Mouse (Mus musculus) left cerebral cortex, adult 2 months (tissue): ENCODE measurements around the gene Il9. TPM values are rescaled to one million over a fixed set of nuclear protein-coding genes. Genes with fewer than 3 reads are reported as not detected.

ENCODE experiments used
- DNase-seq, 2 experiments: peaks; one replicate each; pipeline ENCODE4 v3.0.0; 2021 to 2022; ENCODE audit warnings: low spot score in 2 of 2, mixed read lengths in 1 of 2; ENCODE audit errors: extremely low spot score in 1 of 2
- H3K27ac ChIP-seq: fragments of 200-600 bp; 2 replicates; pipeline ENCODE4 v1.8.1; 2022
- H3K4me3 ChIP-seq: fragments of 200-600 bp; 2 replicates; pipeline ENCODE4 v1.8.1; 2022
- CTCF ChIP-seq: fragments of 200-600 bp; IDR thresholded peaks from 2 replicates; pipeline ENCODE4 v1.8.1; 2022; ENCODE audit warnings: antibody characterized with exemption, mild to moderate bottlenecking, moderate library complexity
- intact Hi-C: fragments of 180-260 bp; cut with DNase I; formaldehyde crosslinking; loops from one replicate; pipeline ENCODE4 v1.15.1; 2025
- total RNA-seq, 2 experiments: library from RNA; stranded (reverse); gene quantifications; 2 replicates each; pipeline ENCODE4 v1.2.3; 2021

Il9 gene
- total RNA-seq, 2 experiments from 2014 or later = not detected

DNA sequence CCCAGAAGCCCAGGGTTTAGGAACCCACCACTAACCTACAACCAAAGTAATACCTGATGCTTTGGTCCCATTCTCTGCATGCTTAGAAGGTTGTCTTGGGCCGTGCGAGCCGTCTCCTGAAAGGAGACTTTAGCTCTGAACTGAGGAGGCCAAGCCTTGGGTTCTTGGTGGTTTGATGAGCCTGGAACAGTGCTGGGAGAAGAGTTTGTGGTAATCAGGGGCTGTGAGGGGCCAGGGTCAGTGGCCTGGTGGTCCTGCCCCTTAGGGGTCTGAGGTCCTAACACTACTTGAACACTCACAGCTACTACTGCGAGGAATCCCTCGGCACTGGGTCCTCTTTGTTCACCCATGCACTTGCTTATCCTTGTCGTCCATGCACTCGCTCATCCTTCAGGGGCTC lies 14.3 kb downstream of the Il9 start:
- Histone ChIP-seq H3K4me3 (no peak overlapping the region), H3K27ac (no peak overlapping the region)
- no peak for TF ChIP-seq CTCF
- no peak for DNase-seq
- intact Hi-C loops = no loop called here

DNA sequence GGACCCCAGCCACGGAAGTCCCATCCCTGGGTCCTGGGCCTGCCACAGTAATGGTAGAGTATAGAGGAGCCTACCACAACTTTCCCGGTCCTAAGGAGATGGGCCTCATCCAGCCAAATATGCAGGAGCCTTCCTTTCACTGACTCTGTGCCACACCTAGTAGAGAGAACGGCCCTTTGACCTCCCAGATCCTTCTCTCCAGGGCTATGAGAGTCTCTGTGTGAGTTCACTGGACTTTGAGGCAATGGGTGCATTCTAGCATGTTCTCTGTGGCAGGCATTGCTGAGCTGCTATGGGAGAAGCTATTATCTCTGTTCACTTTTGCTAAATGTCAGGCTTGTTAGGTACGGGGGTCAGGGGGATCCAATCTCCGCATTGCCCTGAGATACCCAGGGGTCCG lies 18.3 kb downstream of the Il9 start:
- DNase-seq = no peak
- no peak for TF ChIP-seq CTCF
- H3K4me3 ChIP-seq = no peak overlapping the region
- no peak overlapping the region for H3K27ac ChIP-seq
- intact Hi-C loops = no loop called here

DNA sequence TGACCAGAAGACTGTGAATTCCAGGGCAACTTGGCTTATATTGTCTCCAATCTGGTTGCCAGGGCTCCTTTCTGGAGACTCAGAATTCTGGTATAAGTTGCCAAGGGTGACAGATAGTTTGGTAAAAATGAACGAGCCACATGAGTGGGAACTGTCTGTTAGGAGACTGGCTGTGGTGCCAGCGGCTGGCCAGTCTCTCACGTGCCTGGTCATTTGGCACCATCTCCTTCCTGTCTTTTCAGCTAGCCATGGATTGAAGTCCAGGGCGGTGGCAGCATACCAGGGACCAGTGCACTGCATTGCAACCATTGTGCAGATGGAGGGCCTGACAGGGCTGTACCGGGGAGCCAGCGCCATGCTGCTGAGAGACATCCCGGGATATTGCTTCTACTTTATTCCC lies 18.8 kb downstream of the Il9 start:
- Histone ChIP-seq H3K4me3 (no peak overlapping the region), H3K27ac (no peak overlapping the region)
- no peak for TF ChIP-seq CTCF
- DNase-seq = no peak
- intact Hi-C loops = no loop called here

DNA sequence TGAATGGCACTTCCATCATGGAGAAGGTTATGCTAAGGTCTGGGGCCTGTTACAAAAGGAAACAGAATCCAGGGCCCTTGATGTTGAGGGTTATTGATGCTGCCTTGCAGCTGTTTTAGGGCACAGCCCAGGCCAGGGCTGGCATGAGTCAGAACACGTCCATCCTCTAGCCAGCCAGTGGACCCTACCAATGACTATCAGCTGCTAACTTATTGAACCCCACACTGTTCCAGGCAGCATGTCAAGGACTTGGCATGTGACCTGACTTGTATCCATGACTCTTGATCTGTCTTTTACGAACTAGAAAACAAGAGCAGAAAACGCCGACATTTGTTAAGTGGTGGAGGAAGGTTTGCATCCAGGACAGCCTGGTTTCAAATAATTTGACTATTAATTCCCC lies 19.3 kb downstream of the Il9 start:
- H3K27ac ChIP-seq = no peak overlapping the region
- no peak for TF ChIP-seq CTCF
- no peak for DNase-seq
- intact Hi-C loops = no loop called here
- H3K4me3 ChIP-seq = no peak overlapping the region

DNA sequence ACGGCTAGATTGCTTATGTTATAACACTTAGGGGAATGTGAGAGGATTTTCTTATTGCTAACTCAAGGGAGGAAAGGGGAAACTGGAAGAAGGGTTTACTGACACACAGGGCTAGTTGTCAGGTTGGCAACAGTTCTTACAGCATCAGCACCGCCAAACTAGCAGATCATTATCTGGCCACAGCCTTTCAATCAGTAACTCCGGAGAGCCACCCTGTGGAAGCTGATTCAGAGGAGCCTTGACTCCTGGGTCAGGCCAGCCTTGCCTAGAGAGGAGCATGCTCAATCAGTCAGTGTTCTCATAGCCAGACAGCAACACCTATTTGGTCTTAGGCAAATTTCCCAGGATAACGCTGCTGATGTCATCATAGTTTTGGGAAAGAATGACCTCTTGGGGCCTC lies 20.6 kb downstream of the Il9 start:
- no peak for DNase-seq
- intact Hi-C loops = no loop called here
- H3K4me3 ChIP-seq = no peak overlapping the region
- no peak for TF ChIP-seq CTCF
- no peak overlapping the region for H3K27ac ChIP-seq

DNA sequence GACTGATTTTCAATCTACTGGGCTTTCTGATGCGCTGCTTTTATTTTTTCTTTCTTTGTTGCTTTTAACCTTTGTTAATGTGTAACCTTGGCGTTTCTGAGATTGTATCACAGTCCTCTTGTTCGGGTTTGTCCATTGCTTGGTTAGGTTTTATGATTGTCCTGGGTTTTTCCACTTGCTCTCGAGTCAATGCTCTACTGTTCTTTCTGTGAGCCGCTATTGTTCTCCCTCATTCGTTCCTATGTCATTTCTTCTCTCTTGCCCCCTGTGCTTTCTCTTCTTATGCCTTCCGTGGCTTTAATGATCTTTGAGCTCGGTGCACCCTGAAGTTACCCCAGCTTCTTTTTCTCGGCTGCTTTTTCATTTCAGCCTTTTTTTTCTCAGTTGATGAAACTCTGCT lies 24.0 kb downstream of the Il9 start:
- no peak for DNase-seq
- no peak overlapping the region for H3K4me3 ChIP-seq
- TF ChIP-seq CTCF = no peak
- H3K27ac ChIP-seq = no peak overlapping the region
- intact Hi-C loops = no loop called here

DNA sequence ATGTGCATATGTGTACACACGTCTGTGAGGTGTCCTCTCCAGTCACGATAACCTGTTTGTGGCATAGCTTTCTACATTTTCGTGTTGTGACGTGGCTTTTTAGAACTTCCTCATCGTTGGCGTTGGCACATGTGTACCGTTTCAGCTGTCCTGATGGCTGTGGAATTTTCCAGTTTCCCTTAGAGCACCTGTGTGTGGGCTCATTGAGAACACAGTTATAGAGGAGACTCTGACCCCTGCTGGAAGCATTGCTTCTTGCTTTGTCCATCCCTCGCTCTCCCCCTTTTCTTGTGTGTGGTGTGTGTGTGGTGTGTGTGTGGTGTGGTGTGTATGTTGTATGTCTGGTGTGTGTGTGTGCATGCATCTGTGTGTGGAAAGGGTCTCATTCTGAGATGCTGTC lies 32.0 kb downstream of the Il9 start:
- no peak overlapping the region for H3K27ac ChIP-seq
- TF ChIP-seq CTCF = no peak; the same call in none of the 2 replicates
- intact Hi-C loops = no loop called here
- no peak overlapping the region for H3K4me3 ChIP-seq
- DNase-seq = no peak

DNA sequence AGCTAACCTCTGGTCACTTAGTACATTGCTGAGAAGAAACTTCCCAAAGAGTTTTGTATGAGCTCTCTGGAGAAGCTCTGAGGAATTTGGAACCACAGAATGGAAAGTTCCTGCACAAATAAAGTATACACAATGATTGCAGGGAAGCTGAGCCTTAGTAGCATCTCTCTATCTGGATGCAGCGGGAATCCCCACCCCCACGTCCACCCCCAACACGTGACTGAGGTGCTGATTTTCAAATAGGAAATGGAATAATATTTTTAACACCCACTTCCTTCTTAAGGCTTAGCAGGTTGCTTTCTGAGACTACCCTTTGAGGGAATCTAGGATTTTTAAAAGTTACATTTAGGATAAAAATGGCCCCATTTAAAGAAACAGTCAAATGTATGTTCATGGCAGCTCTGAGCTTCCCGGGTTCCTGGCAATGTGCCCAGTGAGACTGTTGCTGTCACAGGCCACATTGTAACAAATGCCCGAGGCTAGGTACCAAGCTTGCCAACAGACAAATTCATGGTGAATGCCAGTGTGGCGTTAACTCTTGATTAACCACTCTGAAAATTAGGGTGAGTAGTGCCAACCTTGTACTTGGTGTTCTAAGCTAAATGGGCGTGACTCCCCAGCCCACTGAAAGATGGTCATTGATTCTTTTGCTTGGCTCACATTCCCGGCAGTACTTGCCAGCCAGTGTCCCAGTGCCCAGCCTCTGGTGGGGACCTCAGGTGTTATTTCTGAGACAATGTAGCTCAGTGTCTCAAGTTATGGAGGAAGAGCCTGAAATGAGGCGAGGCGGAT lies 32.6 kb downstream of the Il9 start:
- TF ChIP-seq CTCF = no peak
- intact Hi-C loops = no loop called here
- Histone ChIP-seq H3K27ac (no peak overlapping the region), H3K4me3 (no peak overlapping the region)
- DNase-seq = no peak

DNA sequence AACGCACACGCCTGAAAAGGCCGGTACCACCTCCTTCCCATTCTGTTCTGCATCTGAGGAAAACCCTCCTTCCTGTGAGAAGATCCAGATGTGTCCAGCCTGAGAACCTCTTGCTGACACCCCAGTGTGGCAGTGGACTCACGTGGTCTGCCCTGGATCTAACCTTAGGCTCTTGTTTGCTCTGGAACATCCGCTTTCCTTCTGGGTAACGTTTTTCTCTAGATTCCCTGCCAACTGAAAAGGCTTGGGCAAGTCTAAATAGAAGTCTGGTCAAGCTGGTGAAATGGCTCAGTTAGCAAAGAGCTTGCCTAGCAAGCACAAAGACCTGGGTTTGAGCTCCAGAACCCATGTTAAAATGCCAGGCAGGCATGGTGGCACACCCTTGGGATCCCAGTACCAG lies 37.0 kb downstream of the Il9 start:
- no peak overlapping the region for H3K27ac ChIP-seq
- TF ChIP-seq CTCF = no peak
- intact Hi-C loops = no loop called here
- no peak for DNase-seq
- no peak overlapping the region for H3K4me3 ChIP-seq

DNA sequence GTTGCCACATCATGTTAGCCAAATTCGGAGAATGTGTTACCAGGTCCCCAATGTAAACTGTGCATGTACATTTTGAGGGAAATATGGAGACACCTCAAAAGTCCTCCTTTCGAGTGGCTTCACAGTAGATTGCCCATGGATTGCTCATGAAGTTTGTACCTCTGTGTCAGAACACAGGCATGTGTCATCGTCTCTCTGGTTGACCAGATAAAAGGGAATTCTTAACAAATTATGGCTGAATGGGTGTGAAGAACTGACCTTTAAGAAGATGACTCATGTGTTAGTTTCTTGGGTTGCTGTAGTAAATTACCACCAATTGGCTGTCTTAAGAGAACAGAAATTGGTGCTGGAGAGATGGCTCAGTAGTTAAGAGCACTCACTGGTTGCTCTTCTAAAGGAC lies 37.9 kb downstream of the Il9 start:
- intact Hi-C loops = no loop called here
- no peak overlapping the region for H3K4me3 ChIP-seq
- H3K27ac ChIP-seq = no peak overlapping the region
- DNase-seq = no peak
- no peak for TF ChIP-seq CTCF

DNA sequence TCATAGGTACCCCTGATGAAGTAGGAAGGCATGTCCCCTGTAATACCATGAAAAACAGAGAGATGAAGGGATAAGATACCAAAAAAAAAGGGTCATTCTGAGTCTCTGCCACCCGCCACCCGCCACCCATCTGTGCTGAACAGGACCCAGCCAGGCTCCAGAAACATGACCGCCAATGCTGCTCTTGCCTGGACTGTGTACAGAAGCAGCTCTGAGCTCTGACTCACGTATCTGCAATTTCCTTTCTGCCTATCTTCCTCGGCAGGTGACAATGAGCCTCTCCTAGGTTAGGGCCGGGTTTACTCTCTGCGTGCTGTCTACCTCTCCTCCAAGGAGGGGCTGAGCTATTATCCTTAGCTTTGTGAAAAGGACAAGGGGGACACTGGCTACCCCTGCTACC lies 38.6 kb downstream of the Il9 start:
- TF ChIP-seq CTCF = no peak
- H3K27ac ChIP-seq = no peak overlapping the region
- intact Hi-C loops = no loop called here
- H3K4me3 ChIP-seq = no peak overlapping the region
- DNase-seq = no peak

DNA sequence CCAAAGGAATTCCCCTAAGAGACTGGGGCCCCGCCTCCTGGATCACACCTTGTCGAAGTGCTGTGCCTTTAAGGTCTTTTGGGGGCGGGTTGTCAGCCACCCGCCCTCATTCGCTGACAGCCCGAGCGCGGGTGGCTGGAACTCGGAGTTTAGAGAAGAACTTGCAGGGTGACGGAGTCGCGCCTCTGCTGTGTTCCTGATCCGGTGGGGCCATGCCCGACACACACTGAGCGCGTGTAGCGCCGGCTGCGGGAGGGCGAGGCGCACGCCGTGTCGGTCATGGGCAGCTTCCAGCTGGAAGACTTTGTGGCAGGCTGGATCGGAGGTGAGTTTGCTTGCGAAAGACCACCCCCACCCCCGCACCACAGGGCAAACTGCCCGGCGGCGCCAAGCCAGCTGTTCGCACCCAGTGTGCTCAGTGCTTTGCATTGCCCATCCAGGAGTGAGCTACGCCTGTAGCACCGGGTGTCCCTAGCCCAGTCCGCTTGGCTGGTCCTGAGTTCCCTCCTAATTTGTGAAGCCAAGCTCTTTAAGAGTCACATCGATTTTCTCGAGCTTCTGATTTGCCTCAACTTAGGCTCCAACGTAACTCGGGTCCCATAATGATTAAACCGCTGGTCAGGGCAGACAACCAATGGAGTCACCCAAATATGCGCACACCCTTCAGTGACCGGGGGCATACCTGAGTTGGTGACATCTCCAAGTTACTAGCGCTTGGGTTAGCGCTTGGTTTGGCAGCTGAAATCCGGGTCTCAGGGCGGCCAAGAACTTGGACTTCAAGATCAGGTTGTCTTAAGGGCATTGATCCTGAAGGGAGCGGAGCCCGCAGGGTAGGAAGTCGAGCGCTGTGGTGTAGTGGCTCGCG lies 43.6 kb downstream of the Il9 start, which contains the start of gene Slc25a48:
Slc25a48 (plus strand) TSS at position 145 of the 865 bp plus-strand sequence.
- TF ChIP-seq CTCF = no peak
- DNase-seq = peak in 1 of 2 experiments; percentile 42
- Histone ChIP-seq H3K4me3 (peak within 1 kb of the TSS; percentile 15; the same call in 1 of the 2 replicates), H3K27ac (no peak within 1 kb of the TSS)
- intact Hi-C loops = no loop called here
